Mouse (Mus musculus) gastrocnemius, adult 18-20 months (tissue): ENCODE results near the gene Wdr27. TPM values are rescaled to one million over a fixed set of nuclear protein-coding genes. Genes with fewer than 3 reads are reported as not detected.
"Not testable (repeated sequence)": the region's sequence is repeated elsewhere in the genome, so short reads cannot be mapped to it uniquely, and the experiment has no call there.

ENCODE experiments used
- DNase-seq: peaks from one replicate; pipeline ENCODE4 v3.0.0; 2021; ENCODE audit warnings: low spot score
- long read RNA-seq, 2 experiments: library from polyadenylated mRNA; stranded (forward); transcript quantifications; one replicate each; pipeline ENCODE4 v2.0.0; 2021
- total RNA-seq, 2 experiments: library from RNA; stranded (reverse); gene quantifications; 2 replicates each; pipeline ENCODE4 v1.2.3; 2021

Wdr27 gene
- total RNA-seq, result 1 to 10 TPM; 2.1 to 2.2 TPM
- long read RNA-seq, experiment 1, partial matches to known transcripts, result 0 of 3 reads
- long read RNA-seq, experiment 1, other reads (novel, unspliced or antisense), result 1 of 3 reads
- long read RNA-seq, experiment 2, partial matches to known transcripts, result 0 of 4 reads
- long read RNA-seq, experiment 2, other reads (novel, unspliced or antisense), result 2 of 4 reads

DNA sequence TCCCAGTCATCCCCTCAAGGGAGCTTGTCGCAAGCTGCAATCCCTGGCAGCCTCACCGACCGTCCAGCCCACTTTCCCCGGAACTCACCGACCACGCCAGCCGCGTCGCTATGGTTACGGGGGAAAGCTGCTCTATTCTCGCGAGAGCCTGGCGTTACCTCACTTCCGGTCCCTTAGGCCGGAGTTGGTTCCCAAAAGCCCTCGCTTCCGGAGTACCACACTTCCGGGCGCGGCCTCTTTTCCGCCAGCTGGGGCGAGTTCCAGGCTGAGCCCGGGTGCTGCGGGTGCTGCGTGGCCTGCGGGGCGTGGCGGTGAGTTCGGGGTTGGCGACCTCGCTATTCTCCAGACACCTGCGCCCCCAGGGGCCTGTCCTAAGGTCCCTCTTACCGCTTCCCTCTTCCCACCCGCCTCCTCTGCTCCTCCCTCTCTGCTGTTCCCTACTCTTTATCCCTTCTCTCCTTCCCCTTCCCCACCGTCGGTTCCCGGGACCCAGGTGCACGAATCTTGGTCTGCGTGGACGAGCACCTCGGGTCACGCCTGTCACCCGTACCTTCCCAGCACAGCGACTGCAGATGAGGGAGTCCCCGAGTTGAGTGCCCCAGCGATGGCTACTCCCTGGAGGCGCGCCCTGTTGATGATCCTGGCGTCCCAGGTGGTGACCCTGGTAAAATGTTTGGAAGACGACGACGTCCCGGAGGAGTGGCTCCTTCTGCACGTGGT is at the start of gene Wdr27, which contains the start of gene 1600012H06Rik:
Gene Wdr27 (minus strand): TSS at position 150 of the 720 bp plus-strand sequence.
Gene 1600012H06Rik (plus strand): TSS at position 176 of the 720 bp plus-strand sequence.
- peak; percentile 99 for DNase-seq

DNA sequence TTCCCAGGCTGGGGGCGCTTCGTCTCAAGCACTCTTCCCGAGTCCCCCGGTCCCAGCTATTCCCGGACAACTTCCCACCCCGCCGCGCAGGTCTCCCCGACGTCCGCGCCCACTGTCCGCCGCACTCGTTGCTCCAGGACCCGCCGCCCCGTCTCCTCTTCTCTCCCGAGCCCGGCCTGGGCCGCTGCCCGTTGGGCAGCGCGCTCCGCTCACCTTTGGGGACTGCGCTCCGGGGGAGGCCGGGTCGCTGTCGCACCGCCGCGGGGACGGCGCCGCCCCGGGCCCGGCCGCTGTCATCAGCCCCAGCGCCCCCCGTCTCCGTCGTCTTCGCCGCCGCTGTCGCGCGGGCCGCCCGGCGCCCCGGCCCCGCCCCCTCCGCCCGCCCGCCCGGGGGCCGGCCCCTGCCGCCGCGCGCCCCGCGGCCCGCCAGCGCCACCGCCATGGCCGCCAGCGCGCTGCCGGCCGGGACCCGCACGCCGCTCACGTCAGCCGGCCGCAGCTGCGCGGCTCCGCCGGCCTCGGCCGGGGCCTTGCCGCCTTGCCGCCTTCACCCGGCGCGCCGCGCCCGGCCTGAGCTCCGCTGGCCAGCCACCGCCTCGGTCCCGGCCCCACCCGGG is 49.7 kb upstream of the Wdr27 start:
- not testable (repeated sequence) for DNase-seq

DNA sequence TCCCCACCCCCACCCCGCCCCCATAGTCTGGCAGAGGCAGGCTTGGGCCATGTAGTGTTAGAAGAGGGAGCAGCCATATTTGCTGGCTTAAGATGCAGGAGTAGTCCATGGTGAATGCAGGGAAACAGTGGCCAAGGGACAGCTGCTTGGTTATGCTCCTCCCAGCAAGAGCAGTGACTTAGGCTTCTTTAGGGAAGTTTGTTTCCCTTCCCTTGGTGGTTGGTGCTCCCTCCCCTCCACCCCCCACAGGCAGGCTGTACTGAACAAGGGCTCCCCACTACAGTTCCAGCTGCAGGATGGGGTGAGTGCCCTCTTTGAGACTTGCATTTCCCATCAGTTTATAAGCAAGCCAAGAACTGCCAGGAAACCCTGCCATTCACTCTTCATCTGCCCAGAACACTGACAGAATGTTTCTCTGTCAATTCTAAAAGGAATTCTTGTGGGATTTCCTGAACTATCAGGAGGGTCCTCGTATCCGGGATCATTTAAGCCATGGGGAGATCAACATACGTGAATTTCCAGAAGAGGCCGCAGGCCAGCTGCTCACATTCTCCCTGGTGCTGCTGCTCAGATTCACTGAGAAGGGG is 47.3 kb upstream of the Wdr27 start:
- not testable (repeated sequence) for DNase-seq

DNA sequence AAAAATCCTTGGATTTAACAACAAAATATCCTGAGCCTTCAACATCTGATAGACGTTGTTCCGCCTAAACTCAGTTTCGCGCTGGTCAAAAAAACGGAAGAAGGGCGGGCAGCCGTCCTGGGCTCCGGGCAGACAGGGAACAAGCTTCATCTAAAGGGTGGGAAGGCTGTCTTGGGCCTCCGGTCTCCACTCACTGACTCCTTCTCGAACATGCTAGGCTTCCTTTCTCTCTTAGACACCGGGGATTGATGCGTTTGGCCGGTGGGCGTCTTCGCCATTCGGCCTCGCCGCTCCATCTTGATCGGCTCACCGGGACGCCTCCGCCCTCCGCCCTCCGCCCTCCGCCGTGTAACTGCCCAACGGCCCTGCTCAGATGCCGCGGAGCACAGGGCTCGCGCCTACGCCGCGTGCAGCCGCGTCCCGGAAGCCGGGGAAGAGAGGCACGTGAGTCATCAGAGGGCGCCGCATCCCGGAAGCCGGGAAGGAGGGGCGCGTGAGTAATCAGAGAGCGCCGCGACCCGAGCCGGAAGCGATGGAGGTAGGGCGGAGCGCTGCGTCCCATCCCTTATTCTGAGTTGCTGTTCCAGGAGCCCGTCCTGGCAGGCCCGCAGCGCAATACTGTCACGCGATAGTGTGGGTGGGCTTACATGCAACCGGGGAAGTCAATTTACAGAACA is 35.5 kb upstream of the Wdr27 start, which contains the start of the genes 9030025P20Rik and Gm3417:
Gene 9030025P20Rik (plus strand): TSS at position 107 of the 677 bp plus-strand sequence.
Gene Gm3417 (minus strand): TSS at position 429 of the 677 bp plus-strand sequence.
- DNase-seq, result not testable (repeated sequence)

DNA sequence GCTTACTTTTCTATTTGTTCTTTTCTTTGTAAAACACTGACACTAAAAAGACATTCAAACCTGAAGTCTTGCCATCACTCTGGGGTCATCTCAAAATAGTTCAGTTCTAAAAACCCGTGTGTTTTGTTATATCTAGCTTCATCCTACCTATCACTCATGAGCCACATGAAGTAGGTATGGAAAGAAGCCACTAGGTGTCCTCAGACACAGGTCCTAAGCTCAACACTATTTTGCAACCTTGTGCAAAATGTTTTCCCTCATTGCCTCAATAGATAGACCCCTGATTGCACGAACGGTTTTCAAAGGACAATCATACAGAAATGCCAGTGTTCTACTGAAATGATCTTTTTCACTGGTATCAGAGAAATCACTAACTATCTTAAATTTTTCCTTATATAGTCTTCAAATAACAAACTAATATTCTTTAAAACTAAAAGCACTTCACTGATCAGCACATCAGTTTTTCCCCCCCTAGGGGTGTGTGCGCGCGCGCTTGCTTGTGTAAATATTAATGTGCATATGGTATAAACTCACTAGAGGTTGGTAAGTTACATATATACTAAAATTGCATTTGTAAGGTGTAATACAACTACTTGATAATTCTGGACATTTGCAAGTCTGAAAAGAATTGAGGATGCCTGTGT is 34.9 kb upstream of the Wdr27 start:
- DNase-seq, result not testable (repeated sequence)

DNA sequence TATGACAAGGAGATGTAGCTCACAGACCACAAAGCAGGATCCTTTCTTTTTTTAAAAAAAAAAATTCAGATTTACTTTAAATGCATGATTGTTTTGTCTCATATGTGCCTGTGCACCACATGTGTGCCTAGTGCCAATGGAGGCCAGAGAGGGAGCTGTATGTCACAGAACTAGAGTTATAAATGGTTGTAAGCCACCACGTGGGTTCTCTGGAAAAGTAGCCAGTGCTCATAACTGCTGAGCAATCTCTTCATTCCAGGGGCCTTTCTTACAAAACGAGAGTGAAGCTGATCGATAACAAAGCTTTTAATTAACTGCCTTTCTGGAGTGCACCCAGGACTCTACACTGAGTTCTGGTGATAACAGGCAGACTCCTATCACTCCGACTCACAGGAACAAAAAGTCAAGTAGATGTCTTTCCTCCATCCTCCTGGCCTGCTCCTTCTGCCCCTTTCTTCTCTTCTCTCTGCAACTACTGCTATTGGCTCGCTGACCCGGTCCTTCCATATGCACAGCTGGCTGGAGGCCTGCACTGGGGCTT is 25.5 kb upstream of the Wdr27 start:
- not testable (repeated sequence) for DNase-seq

DNA sequence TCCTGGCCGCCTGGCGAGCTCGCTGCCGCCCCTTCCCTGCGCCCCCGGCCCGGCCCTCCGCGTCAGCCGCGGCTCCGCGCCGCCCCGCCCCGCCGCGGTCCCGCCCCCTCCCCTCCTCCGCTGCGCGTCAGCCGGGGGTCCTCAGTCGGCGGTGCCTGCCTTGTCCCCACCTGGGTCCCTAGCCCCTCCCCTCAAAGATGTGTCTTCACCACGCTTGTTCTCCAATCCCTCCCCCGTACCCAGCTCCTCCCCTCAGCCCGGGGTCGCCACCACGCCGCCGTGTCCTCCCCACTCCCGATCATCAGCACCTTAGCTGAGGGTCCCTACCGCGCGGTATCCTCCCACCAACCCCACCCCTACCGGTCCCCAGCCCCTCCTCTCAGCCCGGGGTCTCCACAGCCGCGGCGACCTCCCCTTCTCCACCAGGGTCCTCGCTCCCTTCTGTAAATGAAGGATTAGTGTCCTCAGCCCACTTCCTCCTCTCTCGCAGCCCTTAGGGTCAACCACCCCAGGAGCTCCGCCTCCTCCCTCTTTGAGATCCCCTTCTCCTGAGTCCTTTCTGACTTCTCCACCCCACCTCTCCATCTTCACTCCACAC is 18.7 kb upstream of the Wdr27 start:
- DNase-seq, result not testable (repeated sequence)

DNA sequence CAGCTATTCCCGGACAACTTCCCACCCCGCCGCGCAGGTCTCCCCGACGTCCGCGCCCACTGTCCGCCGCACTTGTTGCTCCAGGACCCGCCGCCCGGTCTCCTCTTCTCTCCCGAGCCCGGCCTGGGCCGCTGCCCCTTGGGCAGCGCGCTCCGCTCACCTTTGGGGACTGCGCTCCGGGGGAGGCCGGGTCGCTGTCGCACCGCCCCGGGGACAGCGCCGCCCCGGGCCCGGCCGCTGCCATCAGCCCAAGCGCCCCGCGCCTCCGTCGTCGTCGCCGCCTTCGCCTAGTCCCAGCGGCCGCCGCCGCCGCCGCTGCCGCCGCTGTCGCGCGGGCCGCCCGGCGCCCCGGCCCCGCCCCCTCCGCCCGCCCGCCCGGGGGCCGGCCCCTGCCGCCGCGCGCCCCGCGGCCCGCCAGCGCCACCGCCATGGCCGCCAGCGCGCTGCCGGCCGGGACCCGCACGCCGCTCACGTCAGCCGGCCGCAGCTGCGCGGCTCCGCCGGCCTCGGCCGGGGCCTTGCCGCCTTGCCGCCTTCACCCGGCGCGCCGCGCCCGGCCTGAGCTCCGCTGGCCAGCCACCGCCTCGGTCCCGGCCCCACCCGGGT is 18.1 kb upstream of the Wdr27 start, which contains the start of gene Phf10:
Gene Phf10 (minus strand): TSS at position 323 of the 606 bp plus-strand sequence.
- DNase-seq, result not testable (repeated sequence)

DNA sequence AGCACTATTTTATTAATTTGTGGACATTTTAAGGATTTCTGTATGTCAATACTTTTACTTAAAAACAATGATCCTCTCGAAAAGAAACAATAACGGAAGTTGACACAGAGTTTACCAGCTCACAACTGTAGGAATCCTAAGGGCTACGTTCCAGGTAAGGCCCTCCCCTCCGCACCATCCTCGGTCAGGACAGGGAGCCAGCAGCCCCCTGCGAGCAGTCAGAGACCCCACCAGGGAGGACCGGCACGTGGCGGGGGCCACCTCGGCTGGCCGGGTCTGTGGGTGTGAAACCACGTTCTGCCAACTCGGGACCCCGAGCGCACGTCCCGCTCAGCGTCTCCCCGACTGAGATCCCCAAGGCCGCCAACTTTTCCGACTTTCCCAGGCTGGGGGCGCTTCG is 17.6 kb upstream of the Wdr27 start:
- peak; percentile 20 for DNase-seq

DNA sequence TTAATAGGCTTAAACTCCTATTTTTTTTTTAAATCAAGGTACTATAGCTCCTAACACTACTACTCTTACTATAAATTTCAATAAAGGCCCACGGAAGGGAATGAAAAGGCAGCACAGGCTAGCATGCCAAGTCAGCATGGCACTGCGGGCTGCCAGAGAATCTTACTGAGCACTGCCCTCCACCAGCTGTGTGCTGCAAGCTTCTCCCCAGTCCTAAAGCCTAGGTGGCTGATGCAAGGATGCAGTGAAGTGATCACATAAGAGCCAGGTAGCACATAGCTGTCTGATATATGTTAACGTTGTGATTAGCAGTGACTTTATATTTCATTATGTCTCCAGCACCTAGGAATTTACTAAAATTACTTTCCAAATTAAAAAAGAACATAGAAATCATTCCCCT is 17.0 kb upstream of the Wdr27 start:
- DNase-seq, result no peak

DNA sequence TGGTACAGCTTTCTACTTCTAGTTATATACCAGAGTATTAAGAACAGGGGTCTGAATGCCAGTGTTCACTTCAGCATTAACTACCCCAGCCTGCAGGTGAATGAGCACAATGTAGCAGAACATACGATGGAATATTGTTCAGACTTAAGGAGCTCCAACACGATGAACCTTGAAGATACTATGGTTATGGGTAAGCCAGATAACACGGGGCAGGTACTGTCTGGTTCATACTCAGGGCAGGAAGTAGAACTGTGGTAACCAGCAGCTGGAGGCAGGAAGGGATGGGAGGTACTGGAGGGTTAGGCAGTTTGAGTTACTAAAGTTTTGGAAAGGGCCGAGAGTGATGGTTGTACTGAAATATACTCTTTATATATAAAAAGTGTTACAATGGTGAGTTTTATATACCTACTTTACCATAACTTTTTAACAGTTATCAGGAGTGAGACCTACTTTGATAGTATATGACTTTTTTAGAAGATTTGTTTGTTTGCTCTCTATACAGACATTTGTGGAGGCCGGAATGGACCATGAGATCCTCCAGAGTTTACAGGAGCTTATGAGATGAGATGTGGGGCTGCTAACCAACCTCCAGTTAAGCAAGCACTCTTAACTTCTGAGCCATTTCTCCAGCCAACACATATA is 15.8 kb upstream of the Wdr27 start:
- DNase-seq, result no peak

DNA sequence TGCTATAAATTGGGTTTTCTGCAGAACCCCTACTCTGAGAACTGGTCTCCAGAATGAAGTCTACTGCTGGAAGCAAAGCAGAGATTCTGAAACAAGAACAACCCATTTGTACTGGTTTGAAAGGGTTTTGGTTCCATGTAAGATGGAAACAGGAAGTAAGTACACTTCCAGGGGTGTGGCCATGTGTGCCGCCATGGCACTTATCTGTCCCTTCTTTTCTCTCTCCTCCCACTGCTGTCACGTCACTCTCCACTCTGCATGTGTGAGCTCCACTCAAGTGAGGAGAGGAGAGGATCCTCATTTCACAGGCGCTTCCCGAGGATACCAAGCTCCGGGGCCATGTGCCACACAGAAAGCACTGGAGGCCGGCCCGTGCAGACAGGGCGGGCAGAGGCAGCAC is 10.5 kb upstream of the Wdr27 start:
- DNase-seq, result no peak

DNA sequence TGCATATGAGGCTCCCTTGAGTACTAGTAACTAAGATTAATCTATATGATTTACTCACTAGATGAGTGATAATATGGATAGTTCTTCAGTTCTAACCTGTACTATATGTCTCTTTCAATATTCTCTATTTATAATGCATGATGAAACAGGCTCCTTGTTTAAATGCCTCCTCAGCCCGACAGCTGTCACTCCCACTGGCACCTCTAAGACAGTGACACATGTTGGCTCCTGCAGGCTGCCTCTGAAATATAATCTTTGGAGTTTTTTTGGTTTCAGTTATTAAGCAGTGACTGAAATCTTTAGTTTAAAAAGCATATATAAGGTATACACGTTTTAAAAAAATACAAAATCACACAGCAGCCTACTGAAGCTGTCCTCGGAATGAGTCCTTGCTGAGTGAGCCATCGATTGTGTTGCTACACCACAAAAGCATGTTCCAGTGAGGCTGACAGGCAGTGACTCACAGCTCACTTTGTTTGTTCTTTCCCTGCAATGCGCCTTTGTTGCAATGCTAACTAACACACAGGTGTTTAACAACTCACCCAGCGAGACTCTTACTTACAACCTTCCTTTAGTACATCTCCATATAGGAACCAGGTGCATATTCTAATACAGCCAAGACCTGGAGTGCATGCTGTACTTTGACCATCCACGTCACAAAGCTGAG is 6.3 kb upstream of the Wdr27 start:
- DNase-seq, result no peak

DNA sequence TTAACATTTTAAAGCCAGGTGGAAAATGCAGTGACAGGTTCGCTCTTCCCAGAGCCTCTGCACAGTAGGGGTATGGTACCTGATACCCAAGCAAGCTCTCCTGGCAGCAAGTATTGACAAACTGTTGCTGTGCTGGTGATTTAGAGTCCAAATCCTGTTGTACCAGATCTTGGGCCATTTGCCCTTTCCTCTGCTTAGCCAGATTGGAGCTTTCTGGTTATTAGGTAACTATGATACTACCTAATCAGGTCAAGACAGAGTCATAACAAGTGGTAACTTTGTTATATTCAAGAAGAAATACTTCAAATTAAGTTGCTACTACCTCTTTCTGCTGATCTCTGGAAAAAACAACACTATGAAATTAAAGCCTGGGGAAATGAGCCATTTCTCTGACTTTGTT is 1.6 kb upstream of the Wdr27 start:
- DNase-seq, result no peak

DNA sequence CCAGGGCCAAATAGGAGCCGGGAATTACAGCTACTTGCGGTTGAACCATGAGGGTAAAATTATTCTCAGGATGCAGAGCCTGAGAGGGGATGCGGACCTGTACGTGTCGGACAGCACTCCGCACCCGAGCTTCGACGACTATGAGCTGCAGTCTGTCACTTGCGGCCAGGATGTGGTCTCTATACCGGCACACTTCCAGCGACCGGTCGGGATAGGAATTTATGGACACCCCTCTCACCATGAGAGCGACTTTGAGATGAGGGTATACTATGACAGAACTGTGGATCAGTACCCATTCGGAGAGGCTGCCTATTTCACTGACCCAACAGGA is 736 bp upstream of the Wdr27 start:
- no peak for DNase-seq

DNA sequence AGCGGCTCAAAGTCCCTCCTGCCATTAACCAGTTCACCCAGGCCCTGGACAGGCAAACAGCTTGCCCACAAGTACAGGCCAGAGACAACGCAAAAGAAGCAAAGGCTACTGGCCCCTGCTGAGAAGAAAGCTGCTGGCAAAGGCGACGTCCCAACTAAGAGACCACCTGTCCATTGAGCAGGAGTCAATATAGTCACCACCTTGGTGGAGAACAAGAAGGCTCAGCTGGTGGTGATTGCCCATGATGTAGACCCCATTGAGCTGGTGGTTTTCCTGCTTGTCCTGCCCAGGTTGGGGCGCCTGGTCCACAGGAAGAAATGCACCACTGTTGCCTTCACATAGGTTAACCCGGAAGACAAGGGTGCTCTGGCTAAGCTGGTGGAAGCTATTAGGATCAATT is 777 bp downstream of the Wdr27 start:
- not testable (repeated sequence) for DNase-seq

DNA sequence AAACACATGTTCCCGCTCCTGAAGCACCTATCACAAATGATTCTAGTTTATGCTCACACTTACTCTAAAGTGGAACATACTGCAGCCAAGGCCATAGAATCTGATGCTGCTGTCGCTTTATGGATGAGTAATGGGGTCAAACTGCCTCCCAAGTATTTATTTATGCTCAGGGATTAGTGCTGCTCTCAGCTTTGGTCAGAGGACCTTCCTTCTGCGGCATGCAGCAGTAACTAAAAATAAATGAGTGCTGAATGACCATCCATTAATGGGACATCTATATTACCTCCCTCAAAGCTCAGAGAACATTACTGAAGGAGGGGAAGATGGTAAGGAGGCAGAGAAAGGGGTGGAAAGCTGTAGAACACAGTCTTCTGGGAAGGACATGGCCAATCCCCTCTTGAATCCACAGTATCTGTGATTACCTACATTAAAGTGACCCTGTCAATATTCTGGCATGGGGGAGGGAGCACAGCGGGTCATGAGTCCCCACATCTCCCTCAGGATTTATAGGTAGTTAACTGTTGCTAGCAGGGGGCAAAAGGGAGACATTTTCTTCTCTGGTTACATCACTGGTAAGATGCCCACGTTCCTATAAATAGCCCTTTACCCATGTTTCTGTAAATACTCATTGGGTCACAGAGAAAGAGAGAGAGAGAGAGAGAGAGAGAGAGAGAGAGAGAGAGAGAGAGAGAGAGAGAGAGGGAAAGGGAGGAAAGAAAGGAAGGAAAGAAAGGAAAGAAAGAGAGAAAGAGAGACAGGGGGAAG is 6.9 kb downstream of the Wdr27 start:
- DNase-seq, result peak; percentile 56

DNA sequence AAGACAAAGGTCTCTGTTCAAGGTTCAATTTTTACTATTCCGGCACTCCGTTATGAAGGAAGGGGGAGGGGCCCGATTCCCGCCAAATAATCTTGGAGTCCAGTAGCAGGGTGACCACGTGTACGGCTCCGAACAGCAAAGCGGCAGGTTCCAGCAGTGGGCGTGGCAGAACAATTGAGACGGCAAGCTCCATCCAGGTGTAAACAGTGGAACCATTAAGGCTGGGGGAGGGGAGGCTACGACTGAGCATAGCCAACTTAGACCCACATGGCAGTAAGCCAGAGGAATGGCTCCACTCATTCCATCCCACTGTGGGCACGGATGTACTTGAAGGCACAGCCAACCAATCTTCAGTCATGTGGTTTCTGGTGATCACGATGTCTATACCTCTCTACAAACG is 7.7 kb downstream of the Wdr27 start:
- not testable (repeated sequence) for DNase-seq
